Mouse (Mus musculus): Measurements from ENCODE around the gene Kcnip4.

DNA sequence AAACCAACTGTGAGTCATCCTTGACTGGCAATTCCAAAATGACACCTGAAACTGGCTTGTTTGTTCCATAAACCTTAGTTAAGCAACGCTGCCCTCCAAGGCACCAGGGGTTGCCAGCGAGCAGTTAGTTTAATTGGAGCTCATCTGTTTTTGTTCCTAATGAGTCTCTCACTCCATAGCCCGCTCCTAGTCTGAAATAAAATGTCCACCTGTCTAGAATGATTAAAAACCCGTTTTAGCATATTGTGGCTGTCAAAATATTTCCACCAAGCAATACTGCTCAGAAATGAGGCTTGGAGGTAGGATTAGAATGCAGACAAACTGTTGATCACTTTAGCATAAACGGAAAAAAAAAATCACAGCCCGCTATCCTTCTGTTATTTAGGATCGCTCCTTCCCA lies 901.3 kb downstream of the Kcnip4 start:
- TF ChIP-seq POLR2A (IDR thresholded peaks at IDR 0.05; ENCODE audit: low read depth, low read length) (no peak), CTCF (IDR thresholded peaks at IDR 0.05; ENCODE audit: extremely low read depth, insufficient read length, insufficient replicate concordance, low read depth, low read length) (no peak)

All from small intestine, adult 2 months (tissue).